Mouse (Mus musculus) cerebellum, postnatal 25 days (tissue): ENCODE results near the gene Bmt2.
A peak's percentile ranks its signal among the peaks of the same experiment; 100 is the strongest.

Source experiments
- DNase-seq, 2 experiments: peaks; one replicate each; pipeline ENCODE4 v3.0.0; 2021; ENCODE audit warnings: mixed read lengths in 2 of 2

The Bmt2 gene

DNA sequence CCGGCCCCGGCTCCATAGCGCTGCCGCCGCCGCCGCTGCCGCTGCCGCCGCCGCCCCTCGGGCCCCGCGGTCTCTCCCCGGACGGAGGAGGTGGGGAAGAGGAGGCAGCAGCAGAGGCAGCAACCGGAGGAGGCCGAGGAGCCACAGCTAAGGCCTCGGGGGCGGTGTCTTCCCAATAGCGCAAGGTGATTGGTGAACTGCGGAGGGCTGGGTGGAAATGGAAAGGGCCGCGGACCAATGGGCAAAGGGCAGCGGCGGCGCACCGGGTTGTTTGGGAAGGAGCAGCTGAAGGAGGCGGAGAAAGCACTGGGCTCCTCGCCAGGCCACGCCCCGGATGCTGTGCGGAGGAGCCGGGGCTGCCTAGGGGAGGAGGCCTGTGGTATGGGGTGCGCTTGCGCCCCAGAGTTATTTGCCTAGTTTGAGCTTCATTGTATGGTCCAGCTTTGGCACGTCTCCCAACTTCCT lies at the start of gene Bmt2:
Gene Bmt2 (minus strand): TSS at position 149 of the 465 bp plus-strand sequence.
- DNase-seq: peak; percentile 99

- no peak for DNase-seq
These were observed 44.4 kb upstream of the Bmt2 start for GRCm38 (mm10) chr6:13722166-13722565.

- DNase-seq: no peak
These were observed 37.1 kb upstream of the Bmt2 start for GRCm38 (mm10) chr6:13714867-13715266.

DNA sequence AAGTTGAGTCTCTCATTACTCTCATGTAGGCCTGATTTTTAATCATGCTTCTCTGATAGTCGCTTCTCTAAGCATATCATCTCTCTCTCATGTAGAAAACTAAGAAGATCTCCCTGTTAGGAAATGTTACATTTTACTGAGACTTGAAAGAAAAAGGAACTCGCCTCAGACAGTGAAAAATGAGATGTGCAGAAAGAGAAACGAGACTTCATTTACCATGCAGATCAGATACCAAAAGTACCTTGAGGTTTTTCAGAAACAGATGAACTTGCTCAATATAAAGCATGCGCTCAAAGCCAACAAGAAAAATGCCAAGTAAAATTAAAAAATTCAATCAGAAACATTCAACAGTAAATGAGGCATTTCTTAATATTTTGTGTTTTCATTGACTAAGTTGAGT lies 19.1 kb upstream of the Bmt2 start:
- DNase-seq: no peak

DNA sequence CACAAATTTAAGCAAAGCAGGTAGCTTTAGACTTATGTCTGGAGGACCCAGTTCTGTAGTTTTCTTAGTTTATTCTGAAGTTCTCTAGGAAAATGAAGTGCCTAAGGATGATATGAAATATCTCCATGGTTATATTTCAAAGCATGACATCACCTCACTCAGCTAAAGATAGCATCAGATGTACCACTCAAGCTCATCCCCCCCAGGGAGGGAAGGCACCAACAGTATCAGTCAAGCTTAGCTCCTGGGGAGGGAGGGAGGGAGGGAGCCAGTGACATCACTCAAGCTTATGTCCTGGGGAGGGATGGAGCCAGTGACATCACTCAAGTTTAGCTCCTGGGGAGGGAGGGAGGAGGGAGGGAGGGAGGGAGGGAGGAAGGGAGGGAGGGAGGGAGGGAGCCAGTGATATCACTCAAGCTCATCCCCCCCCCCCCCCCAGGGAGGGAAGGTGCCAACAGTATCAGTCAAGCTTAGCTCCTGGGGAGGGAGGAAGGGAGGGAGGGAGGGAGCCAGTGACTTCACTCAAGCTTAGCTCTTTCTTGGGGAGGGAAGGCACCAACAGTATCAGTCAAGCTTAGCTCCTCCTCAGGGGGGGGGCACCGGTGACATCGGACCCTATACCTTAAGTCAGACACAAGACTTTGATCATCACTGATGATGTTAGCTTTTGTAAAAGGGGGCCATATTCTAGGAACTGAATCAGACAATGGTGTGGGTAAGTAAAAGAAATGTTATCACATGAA lies 17.5 kb upstream of the Bmt2 start:
- no peak for DNase-seq

DNA sequence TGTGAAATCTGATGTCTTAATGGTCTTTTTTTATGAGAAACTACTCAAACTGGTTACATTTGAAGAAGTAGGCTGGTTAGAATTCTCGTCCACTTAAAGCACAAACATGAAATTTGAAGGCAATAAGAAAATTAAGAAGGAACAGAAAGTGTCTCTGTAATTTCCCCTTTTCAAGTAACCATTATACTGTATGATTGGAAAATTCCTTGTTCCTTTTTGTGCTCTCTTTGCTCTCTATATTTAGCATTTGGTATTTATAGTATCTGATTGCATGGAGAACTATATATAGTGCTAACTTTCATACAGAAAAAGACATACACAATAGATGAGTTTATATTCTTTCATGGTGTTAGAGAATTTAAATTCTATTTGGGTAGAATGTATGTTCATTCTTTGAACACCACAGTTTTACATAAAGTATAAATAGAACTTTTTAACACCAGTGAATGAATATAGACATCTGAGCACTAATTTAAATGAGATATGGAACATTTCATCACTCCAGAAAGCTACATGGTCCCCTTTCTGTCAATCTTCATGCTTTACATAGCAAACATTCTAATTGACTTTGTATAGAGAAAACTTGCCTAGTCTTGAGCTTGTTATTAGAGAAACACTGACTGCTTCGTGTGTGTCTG lies 14.0 kb upstream of the Bmt2 start:
- no peak for DNase-seq

GRCm38 (mm10) chr6:13690398-13690797 lies 12.6 kb upstream of the Bmt2 start:
- DNase-seq: no peak

GRCm38 (mm10) chr6:13683929-13684595 lies 6.3 kb upstream of the Bmt2 start:
- DNase-seq: no peak

- no peak for DNase-seq
These were observed 583 bp upstream of the Bmt2 start for GRCm38 (mm10) chr6:13678349-13678748.

GRCm38 (mm10) chr6:13677141-13677761 lies 515 bp downstream of the Bmt2 start:
- peak in 1 of 2 experiments; percentile 78 for DNase-seq

GRCm38 (mm10) chr6:13676196-13676595 lies 1.6 kb downstream of the Bmt2 start:
- DNase-seq: no peak

GRCm38 (mm10) chr6:13674600-13675305 lies 3.0 kb downstream of the Bmt2 start:
- DNase-seq: no peak

DNA sequence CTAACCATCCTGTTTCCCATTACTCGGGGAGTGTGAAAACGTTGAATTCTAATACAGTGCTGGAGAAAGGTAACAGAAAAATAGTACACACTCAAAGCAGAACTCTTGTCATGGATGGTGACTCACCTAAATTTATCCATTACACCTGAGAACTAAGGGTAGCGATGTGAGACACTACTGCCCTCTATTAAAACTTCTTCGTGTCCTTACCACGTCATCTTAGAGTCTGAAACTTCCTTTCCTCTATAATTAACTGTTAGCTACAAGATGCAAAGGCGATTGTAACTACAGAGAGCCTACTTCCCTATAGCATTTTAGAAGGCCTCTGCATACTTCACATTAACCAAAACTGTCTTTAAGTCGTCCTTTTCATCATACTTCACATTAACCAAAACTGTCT lies 12.1 kb downstream of the Bmt2 start:
- DNase-seq: no peak

DNA sequence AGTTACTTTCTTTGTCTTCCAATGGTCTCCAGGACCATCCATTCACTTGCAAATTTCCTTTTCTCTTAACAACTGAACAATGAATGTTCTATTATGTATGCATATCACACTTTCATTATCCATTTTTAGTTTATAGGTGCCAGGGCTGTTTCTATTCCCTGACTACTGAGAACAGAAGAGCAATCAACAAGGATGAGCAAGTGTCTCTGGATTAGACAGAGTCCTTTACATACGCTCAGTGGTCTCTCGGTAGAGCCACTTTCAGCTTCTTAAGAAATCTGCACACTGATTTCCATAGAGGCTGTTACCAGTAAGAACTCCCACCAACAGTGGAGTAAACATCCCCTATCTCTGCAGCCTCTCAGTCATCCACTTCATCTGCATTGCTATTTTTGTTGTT lies 19.8 kb downstream of the Bmt2 start:
- DNase-seq: no peak

GRCm38 (mm10) chr6:13654081-13654480 lies 23.7 kb downstream of the Bmt2 start:
- DNase-seq: no peak

DNA sequence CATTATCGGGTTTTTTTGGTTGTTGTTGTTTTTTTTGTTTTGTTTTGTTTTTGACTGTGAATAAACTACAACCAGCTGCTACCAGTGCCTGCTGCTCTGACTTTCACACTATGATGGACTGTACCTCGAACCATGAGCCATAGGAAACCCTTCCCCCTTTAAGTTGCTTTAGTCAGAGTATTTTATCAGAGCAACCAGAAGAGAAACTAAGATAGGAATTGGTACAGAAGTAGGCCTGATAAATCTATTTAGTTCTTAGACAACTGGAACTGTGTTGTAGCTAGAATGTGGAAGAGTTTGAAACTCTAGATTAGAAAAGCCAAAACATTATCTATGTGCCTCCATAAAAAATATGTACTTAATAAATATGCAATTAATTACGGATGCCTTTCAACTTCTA lies 25.5 kb downstream of the Bmt2 start:
- no peak for DNase-seq

GRCm38 (mm10) chr6:13650854-13651253 lies 26.9 kb downstream of the Bmt2 start:
- no peak for DNase-seq

DNA sequence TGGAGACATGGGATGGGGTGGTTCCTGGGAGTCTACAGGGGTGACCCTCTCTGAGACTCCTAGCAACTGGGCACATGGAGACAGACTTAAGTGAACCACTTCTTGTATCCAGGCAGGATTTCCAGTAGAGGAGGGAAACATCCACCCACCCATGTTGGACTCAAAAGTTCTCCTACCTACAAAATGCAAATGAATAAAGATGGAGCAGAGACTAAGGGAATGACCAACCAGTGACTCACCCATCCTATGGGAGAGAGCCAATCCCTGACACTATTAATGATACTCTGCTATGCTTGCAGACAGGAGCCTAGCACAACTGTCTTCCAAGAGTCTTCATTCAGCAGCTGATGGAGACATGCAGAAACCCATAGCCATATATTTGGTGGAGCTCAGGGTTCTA lies 29.5 kb downstream of the Bmt2 start:
- no peak for DNase-seq

- DNase-seq: peak in 1 of 2 experiments; percentile 21
These were observed 41.2 kb downstream of the Bmt2 start for GRCm38 (mm10) chr6:13636582-13636989.

DNA sequence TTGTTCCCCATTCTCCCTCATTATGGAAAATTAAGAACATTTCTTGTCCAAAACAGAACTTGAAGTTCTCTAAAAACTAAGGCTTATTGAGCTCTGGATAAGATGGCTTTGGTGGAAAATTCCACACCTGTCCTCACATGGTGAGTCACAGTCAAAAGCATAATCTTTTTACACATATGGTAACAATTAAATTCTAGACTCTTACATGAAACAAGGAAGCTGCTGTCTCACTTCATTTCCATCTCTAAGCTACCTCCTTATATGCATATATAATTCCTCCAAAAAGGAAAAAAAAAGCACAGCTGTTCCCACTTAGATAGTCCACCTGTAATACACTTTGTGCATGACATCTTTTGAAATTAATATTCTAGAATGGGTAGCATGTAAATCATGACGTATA lies 45.2 kb downstream of the Bmt2 start:
- no peak for DNase-seq

DNA sequence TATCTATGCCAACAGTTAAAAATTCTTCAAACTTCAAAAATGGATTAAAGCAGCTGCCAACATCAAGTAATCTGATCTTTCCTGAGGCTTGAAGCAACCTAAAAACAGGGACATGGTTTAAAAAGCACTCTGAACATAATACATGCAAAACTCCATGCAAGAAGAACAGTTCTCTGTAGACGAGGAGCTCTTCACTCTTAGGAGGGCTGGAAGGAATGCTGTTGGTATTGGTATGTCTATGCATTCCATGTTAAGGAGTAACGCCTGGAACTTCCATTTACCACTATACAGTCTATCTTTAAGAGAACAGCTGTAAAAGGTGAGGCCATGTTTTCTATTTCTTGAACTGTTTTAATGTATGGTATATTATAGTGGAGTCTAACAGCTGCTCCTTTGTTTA lies 47.2 kb downstream of the Bmt2 start:
- no peak for DNase-seq

DNA sequence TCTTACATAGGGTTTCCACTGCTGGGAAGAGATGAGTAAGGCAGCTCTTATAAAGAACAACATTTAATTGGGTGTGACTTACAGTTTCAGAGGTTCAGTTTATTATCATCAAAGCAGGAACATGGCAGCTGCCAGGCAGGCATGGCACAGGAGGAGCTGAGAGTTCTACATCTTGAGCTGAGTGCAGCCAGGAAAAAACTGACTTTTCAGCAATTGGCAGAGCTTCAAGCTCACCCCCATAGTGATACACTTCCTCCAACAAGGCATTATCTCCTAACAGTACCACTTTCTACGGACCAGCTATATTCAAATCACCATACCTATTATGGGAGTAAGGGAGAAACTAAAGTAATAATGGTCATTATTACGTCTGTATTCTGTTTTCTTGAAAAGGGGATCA lies 58.1 kb downstream of the Bmt2 start:
- no peak for DNase-seq

- no peak for DNase-seq
These were observed 60.7 kb downstream of the Bmt2 start for GRCm38 (mm10) chr6:13617110-13617509.
